ENCODE assay signal across 19 mouse cellular contexts in genomic region chr8:110957471-110957870, GRCm38 (mm10). TPM values are rescaled to one million over a fixed set of nuclear protein-coding genes. Genes with fewer than 3 reads are reported as not detected.
A peak's percentile ranks its signal among the peaks of the same experiment; 100 is the strongest.
DNase-seq lines count a peak whose midpoint lies in the region; ATAC-seq lines count a peak whose summit lies in the region.
"Had no signal": no experiment of that assay in that cellular context is flagged by ENCODE, and none has a peak within 500 bp of the region (broad histone marks: within the 10 kb centered on the region; RNA-seq: fewer than 3 reads in every experiment).

No protein-coding gene starts in this region.

- no peaks in the 10 kb centered on the region for H3K27me3 ChIP-seq in heart, embryonic 12.5 days (replicated peaks)

- DNase-seq in heart, postnatal 14 days, result no peak
- DNase-seq in ES-CJ7 (ENCODE audit: low read depth, low spot score), result peak; percentile 34
- DNase-seq in cerebellum, postnatal 10 days, result peak; percentile 78 to 81
- DNase-seq in retina, postnatal 1 day, result no peak
- no peak for DNase-seq in kidney, adult 8-10 months
- DNase-seq: B cell, adult 2 months; gastrocnemius, postnatal 10 days; lung, adult 2 months; lung, postnatal 36 days; right cerebral cortex, adult 18-20 months; thymus, adult 18-20 months had no signal

- H3K36me3 ChIP-seq in heart, embryonic 12.5 days, result peaks cover 65% of the 10 kb centered on the region

- WGBS in heart, embryonic 12.5 days, result 85% methylated on average over 19 of the region's 19 CpGs

- H3K4me3 ChIP-seq in heart, embryonic 12.5 days, result no peak overlapping the region
- H3K4me3 ChIP-seq: layer of hippocampus, adult 2 months; limb, embryonic 10.5 days had no signal

- no peak overlapping the region for H3K9ac ChIP-seq in heart, embryonic 12.5 days

- peak; percentile 33; the same call in 1 of the 2 replicates for ATAC-seq in heart, embryonic 12.5 days (ENCODE audit: insufficient number of reproducible peaks, low FRiP score)
- ATAC-seq in cerebellum, adult (ENCODE audit: insufficient number of reproducible peaks, low FRiP score, low TSS enrichment), result peak; percentile 67
- ATAC-seq: forebrain, embryonic 14.5 days had no signal

- no peaks in the 10 kb centered on the region for H3K9me3 ChIP-seq in heart, embryonic 12.5 days (replicated peaks)
- H3K9me3 ChIP-seq: limb, embryonic 10.5 days had no signal

- no peak overlapping the region for H3K27ac ChIP-seq in heart, embryonic 12.5 days (ENCODE audit: poor library complexity, severe bottlenecking)
- H3K27ac ChIP-seq: kidney, postnatal 0 days; layer of hippocampus, adult 2 months; limb, embryonic 10.5 days had no signal

- no peak overlapping the region for H3K4me2 ChIP-seq in heart, embryonic 12.5 days
- H3K4me2 ChIP-seq: hindbrain, embryonic 14.5 days; liver, embryonic 11.5 days had no signal

- H3K4me1 ChIP-seq in heart, embryonic 12.5 days (replicated peaks), result peaks cover 8% of the 10 kb centered on the region; the same call in 1 of the 2 replicates
- H3K4me1 ChIP-seq: limb, embryonic 10.5 days had no signal

- intact Hi-C loops in heart, postnatal 14 days (cut with DNase I), result no loop called here

RNA-seq across cellular contexts. Expression of gene St3gal2, which starts 37.7 kb away (rescaled TPM):
- polyA plus RNA-seq in heart, embryonic 12.5 days (2016; fragmentation: Nextera tagmentation; extraction: Ambion mirVana), result 27.1 and 27.6 TPM in 2 replicates
- 10 to 100 TPM; 32.6 to 33.0 TPM for total RNA-seq in heart, postnatal 14 days (2021)

RNA-seq across cellular contexts. Expression of gene Ddx19a, which starts 40.1 kb away (rescaled TPM):
- polyA plus RNA-seq in heart, embryonic 12.5 days (2016; fragmentation: Nextera tagmentation; extraction: Ambion mirVana), result 14.9 and 16.3 TPM in 2 replicates
- total RNA-seq in heart, postnatal 14 days (2021), result 10 to 100 TPM; 33.5 to 34.6 TPM

RNA-seq across cellular contexts. Expression of gene Fuk, which starts 55.2 kb away (rescaled TPM):
- 10.0 and 10.2 TPM in 2 replicates for polyA plus RNA-seq in heart, embryonic 12.5 days (2016; fragmentation: Nextera tagmentation; extraction: Ambion mirVana)
- 1 to 10 TPM; 6.2 to 6.3 TPM for total RNA-seq in heart, postnatal 14 days (2021)

Comparison
In these comparisons a context has a peak if more than half of its experiments do, and no peak if none do; other contexts are left out.
1. DNase-seq: peak in ES-CJ7 (single experiment) and cerebellum, postnatal 10 days (2 of 2); none in heart, postnatal 14 days (0 of 2), retina, postnatal 1 day (single experiment) and kidney, adult 8-10 months (0 of 2).